Mouse (Mus musculus) E14TG2a.4 (cell line): ENCODE results near the gene Ubap1.

ENCODE experiments used
- CTCF ChIP-seq: conservative IDR thresholded peaks from 2 replicates; pipeline ENCODE4 v1.5.1; 2014; ENCODE audit warnings: low read length
- NANOG ChIP-seq: IDR thresholded peaks from 2 replicates; pipeline ENCODE4 v1.6.1; 2014; ENCODE audit warnings: borderline replicate concordance, low read length, mixed read lengths

DNA sequence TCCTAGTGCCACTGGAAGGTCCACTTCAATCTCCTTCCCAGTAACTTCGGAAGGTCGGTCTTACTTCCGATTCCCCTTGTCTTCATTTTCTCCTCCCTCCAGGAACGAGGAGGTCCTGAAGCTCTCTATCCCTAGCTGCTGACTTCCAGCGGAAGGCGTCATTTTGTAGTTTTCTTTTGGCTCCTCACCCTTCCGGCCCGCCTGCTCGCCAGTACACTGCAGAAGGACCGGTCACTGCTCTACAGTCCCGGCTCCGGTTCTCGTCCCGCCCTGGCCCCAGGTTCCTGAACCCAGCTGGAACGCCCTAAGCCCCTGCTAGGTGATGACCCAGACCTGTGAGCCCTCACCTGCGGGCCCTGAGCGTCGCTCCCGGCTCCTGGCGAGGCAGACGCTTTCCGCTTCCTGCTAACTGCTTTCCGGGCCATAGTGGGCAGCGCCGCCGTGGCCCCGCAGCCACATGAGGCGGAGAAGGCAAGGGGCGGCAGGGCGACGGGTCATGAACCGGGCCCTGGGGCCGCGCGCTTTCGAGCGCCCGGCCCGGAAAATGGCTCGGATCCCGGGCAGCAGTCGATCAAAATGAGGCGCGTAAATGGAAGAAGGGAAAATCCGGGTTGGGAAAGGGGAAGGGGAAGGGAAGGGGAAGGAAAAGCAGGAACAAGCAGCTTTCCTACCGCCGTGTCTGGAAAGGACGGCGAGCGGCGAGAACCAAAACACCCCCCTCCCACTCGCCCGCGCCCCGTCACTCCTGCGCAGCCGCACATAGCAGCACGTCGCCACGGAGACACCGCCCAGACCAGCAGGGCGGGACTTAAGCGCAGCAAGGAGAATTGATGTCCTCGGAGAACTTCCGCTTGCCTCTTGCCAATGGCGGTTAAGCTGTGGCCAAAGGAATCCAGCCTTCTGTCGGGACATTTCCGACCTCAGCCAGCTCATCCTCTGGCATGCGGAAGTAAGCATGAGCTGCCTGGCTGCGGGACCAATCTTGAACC lies 34.4 kb upstream of the Ubap1 start, which contains the start of gene Dcaf12:
- TF ChIP-seq CTCF (no peak), NANOG (no peak)
